Mouse (Mus musculus) c-Kit-positive CD71-positive TER-119-negative erythroid progenitor cells, embryonic 14.5 days (primary cell): Measurements from ENCODE around the gene Rps12-ps3.

Source experiments
- DNase-seq: peaks from one replicate; pipeline ENCODE4 v3.0.0-alpha.2; 2013; ENCODE audit warnings: low read depth

Gene Rps12-ps3

DNA sequence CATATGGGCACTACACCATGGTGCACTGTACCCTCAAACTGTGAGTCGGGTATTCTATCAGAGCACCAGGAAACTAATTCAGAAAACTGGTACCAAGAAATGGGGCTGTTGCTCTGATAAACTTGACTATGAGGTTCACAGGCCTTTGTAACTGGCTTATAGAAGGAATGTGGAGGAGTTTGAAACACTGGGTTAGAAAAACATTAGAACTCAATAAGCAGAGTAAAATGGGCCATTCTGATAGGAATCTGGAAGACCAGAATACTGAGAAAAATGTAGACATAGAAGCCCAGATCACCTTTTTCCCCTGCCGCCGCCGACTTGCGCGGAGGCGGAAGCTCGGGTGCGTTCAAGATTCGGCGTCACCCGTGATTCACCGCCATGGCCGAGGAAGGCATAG is at the start of gene Rps12-ps3:
Gene Rps12-ps3 (plus strand): TSS at position 301 of the 400 bp plus-strand sequence.
- DNase-seq = no peak

DNA sequence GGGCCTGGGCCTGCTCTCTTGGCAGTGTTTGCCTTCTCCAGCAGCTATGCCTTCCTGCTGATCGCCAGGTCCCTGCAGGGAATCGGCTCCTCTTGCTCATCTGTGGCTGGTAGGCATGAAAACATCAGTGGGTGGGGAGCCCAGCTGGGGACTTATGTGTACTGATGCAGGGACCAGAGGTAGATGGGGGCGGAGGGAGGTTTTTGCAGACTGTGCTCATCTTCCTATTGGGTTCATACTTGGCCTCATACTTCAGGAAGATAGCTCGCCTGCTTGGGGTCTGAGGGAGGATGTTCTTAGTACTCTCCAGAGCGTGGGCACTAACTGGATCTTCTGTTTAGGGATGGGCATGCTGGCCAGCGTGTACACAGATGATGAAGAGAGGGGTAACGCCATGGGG is 48.9 kb upstream of the Rps12-ps3 start:
- no peak for DNase-seq

GRCm38 (mm10) chr19:59276354-59276753 is 45.7 kb upstream of the Rps12-ps3 start:
- DNase-seq = no peak

GRCm38 (mm10) chr19:59280841-59281240 is 41.2 kb upstream of the Rps12-ps3 start:
- DNase-seq = no peak

DNA sequence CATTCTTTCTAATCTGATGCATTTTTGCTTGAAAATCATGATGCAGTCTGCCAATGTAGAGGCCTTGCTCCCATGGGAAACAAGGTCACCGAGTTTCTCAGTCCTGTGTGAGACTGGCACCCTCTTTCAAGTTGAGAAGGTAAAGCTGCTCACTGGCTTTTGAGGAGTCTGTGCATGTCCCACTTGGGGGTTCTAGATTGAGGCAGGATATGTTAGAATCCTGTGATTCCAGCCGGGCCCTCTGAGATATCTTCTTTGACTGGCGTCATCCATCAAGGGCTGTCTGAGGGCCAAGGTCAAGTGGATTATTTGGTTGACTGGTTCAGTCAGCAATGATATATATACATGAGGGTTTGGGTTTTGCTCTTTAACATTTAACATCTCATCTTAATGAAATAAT is 40.1 kb upstream of the Rps12-ps3 start:
- no peak for DNase-seq

GRCm38 (mm10) chr19:59289042-59289441 is 33.0 kb upstream of the Rps12-ps3 start:
- DNase-seq = no peak

DNA sequence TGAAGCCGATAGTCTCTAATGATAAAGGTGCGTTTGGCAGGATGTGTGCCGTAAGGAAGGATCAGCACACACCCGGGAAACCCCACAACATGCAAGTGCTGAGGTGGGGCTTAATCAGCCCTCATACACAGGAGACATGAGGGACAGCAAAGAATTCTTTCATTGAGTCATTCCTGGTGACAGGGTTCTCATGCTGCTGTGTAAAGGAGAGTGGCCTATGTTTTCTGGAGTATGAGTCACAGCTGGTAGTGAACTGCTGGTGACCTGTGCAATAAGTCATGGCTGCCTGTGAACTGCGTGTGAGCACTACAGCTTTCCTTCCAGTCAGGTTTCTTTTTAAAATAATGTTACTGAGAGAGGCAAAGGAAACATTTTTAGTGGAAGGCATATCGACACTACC is 32.3 kb upstream of the Rps12-ps3 start:
- DNase-seq = no peak

- DNase-seq = peak; percentile 19
These were observed 29.8 kb upstream of the Rps12-ps3 start for GRCm38 (mm10) chr19:59292183-59292839.

DNA sequence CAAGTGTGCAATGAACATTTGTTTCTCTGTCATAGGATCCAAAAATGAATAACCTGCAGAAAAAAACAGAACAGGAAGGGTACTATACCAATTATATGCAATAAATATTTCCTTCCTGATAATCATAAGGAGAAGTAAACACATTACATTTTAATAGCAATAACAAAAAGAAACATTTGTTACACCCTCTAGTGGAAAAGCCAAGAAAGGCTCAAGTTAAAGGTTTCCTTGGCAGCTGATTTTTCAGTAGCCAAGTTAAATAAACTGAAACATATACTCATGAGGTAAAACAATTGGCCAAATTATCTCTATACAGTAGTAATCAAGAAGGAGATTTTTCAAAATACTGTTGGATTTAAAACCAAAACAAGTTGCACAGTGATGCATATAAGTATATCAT is 6.8 kb upstream of the Rps12-ps3 start:
- no peak for DNase-seq

- DNase-seq = no peak
These were observed 5.5 kb upstream of the Rps12-ps3 start for GRCm38 (mm10) chr19:59316571-59316970.

DNA sequence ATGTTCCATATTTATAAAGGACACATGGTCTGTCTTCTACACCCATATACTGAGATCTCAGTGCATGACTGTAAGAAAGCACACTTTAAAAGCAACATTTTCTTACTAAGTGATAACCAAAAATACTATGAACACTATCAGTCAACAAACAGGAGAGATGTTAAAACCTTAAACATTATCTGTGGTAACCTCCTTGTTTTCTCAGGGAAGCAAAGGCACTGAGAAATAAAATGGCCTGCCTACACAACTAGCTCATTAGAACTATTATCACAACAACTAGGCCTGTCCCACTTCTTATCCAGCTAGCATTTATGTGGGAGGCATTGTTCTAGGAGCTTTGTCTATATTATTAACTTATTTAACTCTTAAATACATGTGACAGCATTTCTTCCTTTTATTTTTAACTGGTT is 8.7 kb downstream of the Rps12-ps3 start:
- peak; percentile 60 for DNase-seq

DNA sequence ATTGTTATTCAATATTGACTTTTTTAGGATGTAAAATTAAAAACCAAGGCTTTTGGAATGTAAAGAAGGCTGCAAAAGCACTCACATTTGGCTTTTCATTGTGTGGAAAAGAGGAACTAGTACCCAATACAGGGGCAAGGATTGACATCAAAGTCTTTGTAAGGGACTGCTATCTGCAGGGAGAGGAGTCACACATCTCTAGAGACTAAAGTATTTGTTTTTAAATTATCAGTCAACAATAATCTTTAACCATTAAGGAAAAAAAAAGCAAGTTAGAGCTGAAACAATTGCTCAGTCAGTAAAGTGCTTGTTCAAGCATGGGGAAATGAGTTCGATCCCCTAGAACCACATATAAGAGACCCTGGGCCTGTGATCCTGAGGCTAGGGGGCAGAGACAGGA is 14.6 kb downstream of the Rps12-ps3 start:
- DNase-seq = no peak

- no peak for DNase-seq
These were observed 16.0 kb downstream of the Rps12-ps3 start for GRCm38 (mm10) chr19:59337872-59338681.

- no peak for DNase-seq
These were observed 17.8 kb downstream of the Rps12-ps3 start for GRCm38 (mm10) chr19:59339908-59340307.

DNA sequence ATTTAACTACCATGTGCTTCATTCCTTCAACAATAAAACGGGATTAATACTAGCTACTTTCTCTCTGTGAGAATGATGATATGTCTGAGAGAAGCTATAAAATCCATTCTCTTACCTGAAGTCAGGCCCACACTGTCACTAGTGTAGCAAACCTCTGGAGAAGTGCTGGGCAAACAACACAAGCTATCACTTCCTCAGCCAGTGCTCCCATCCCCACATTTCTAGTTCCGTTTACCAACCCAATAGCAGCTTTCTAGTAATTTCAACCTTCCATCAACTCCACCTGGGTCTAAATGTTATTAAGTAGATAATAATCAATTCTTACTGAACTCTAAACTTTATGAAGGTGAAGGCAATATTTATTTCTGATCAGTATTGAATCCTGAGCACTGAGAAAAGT is 20.9 kb downstream of the Rps12-ps3 start:
- no peak for DNase-seq

- DNase-seq = no peak
These were observed 22.2 kb downstream of the Rps12-ps3 start for GRCm38 (mm10) chr19:59344304-59344711.

DNA sequence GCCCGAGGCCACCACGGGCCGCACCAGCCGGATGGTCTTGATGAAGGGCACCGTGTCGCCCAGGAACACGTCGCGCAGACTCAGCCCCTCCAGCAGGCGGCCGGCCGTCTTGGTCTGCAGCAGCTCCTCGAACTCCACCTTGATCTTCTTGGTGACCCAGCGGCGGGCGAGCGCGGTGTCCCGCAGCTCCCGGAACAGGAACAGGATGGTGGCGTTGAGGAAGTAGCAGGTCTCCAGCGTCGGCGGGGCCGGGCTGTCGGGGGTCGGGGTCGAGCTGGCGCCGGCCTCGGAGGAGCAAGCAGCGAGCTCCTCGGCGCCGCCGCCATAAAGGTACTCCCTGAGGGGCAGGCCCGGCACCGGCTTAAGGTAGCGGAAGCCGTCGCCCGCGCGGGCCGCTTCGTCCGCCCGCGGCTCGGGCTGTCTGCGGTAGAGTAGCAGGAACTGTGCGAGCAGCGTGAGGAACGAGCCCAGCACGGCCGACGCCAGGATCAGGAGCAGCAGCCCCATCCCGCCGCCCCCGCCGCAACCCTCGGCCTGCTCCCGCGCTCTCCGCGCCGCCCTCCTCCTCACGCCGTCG is 23.1 kb downstream of the Rps12-ps3 start:
- DNase-seq = no peak

DNA sequence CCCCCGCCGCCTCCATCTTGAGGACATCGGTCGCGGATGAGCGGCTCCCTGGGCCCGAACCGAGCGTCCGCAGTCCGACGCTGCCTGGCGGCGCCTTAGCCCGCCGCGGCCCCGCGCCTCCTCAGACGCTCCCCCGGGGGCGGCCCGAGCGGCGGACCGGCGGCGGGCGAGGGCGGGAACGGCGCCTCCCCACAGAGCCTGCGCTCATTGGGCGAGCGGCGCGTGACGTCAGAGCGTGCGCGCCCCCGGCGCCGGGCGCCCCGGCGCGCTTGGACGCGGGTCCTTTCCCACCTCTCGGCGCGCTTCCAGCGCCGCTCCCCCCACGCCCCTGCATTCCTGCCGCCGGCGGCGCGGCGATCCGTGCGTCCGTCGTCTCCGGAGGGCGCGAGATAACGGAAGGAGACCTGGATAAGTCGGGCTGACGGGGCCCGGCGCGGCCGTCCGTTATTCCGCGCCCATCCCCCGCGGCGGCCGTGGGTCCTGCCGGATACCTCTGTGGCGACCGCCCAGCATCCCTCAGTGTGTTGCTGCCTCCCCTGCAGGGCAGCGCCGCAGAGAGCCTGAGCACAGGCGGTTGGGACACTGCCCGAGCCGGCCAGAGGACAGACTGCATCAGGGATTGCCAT is 23.7 kb downstream of the Rps12-ps3 start, which contains the start of gene Pdzd8:
Gene Pdzd8 (minus strand): TSS at position 123 of the 626 bp plus-strand sequence.
- no peak for DNase-seq

DNA sequence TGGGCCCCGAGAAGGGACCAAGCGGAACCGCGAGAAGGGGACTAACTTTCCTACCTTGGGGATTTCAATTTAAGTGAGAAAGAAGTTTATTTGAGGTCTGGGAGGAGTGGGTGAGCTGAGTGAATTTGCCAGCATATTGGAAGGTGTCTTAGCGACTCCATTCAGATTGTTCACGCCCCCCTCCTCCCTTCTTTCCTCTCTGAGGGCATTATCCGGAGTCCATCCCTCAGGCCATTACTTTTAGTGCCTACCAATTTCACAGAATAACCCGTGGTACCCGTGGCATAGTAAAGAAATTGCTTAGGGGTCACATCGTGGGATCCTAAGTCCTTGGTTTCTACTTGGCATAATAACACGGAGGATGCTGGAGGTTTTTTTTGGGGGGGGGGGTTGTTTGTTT is 24.2 kb downstream of the Rps12-ps3 start:
- DNase-seq = no peak

- DNase-seq = no peak
These were observed 27.4 kb downstream of the Rps12-ps3 start for GRCm38 (mm10) chr19:59349329-59349960.

- DNase-seq = no peak
These were observed 28.3 kb downstream of the Rps12-ps3 start for GRCm38 (mm10) chr19:59350273-59350903.
